Mouse (Mus musculus): ENCODE data around the gene Lrig1.

Lrig1 gene

GRCm38 (mm10) chr6:94700067-94700491 lies at the start of gene Lrig1:
Gene Lrig1 (minus strand): TSS chr6:94700158.
- DNase-seq (ENCODE audit: low spot score in 2 of 2): peak; percentile 96 to 98

GRCm38 (mm10) chr6:94749626-94750025 lies 49.7 kb upstream of the Lrig1 start:
- no peak for DNase-seq (ENCODE audit: low spot score in 2 of 2)

- DNase-seq (ENCODE audit: low spot score in 2 of 2): no peak
These were observed 48.4 kb upstream of the Lrig1 start for GRCm38 (mm10) chr6:94748361-94748760.

- no peak for DNase-seq (ENCODE audit: low spot score in 2 of 2)
These were observed 40.3 kb upstream of the Lrig1 start for GRCm38 (mm10) chr6:94740117-94740729.

- no peak for DNase-seq (ENCODE audit: low spot score in 2 of 2)
These were observed 38.7 kb upstream of the Lrig1 start for GRCm38 (mm10) chr6:94738647-94739046.

- DNase-seq (ENCODE audit: low spot score in 2 of 2): no peak
These were observed 33.9 kb upstream of the Lrig1 start for GRCm38 (mm10) chr6:94733878-94734277.

GRCm38 (mm10) chr6:94729847-94730246 lies 29.9 kb upstream of the Lrig1 start:
- peak in 1 of 2 experiments; percentile 9 for DNase-seq (ENCODE audit: low spot score in 2 of 2)

GRCm38 (mm10) chr6:94729132-94729531 lies 29.2 kb upstream of the Lrig1 start:
- DNase-seq (ENCODE audit: low spot score in 2 of 2): no peak

GRCm38 (mm10) chr6:94724612-94725011 lies 24.7 kb upstream of the Lrig1 start:
- DNase-seq (ENCODE audit: low spot score in 2 of 2): no peak

GRCm38 (mm10) chr6:94718607-94719346 lies 18.8 kb upstream of the Lrig1 start:
- DNase-seq (ENCODE audit: low spot score in 2 of 2): no peak

GRCm38 (mm10) chr6:94717705-94718489 lies 17.9 kb upstream of the Lrig1 start:
- no peak for DNase-seq (ENCODE audit: low spot score in 2 of 2)

- no peak for DNase-seq (ENCODE audit: low spot score in 2 of 2)
These were observed 15.6 kb upstream of the Lrig1 start for GRCm38 (mm10) chr6:94715645-94715940.

- no peak for DNase-seq (ENCODE audit: low spot score in 2 of 2)
These were observed 15.1 kb upstream of the Lrig1 start for GRCm38 (mm10) chr6:94714815-94715644.

- DNase-seq (ENCODE audit: low spot score in 2 of 2): no peak
These were observed 9.9 kb upstream of the Lrig1 start for GRCm38 (mm10) chr6:94709832-94710231.

GRCm38 (mm10) chr6:94709150-94709549 lies 9.2 kb upstream of the Lrig1 start:
- no peak for DNase-seq (ENCODE audit: low spot score in 2 of 2)

GRCm38 (mm10) chr6:94707254-94707653 lies 7.3 kb upstream of the Lrig1 start:
- no peak for DNase-seq (ENCODE audit: low spot score in 2 of 2)

- no peak for DNase-seq (ENCODE audit: low spot score in 2 of 2)
These were observed 6.0 kb upstream of the Lrig1 start for GRCm38 (mm10) chr6:94705931-94706330.

GRCm38 (mm10) chr6:94702993-94703392 lies 3.0 kb upstream of the Lrig1 start:
- no peak for DNase-seq (ENCODE audit: low spot score in 2 of 2)

GRCm38 (mm10) chr6:94701071-94701470 lies 1.1 kb upstream of the Lrig1 start:
- no peak for DNase-seq (ENCODE audit: low spot score in 2 of 2)

- peak; percentile 29 to 42 for DNase-seq (ENCODE audit: low spot score in 2 of 2)
These were observed 654 bp upstream of the Lrig1 start for GRCm38 (mm10) chr6:94700612-94701011.

GRCm38 (mm10) chr6:94699173-94699987 lies 578 bp downstream of the Lrig1 start:
- DNase-seq (ENCODE audit: low spot score in 2 of 2): peak in 1 of 2 experiments; percentile 41

Measured in urinary bladder, adult 18-20 months (tissue).